Mouse (Mus musculus) heart, embryonic 16.5 days (tissue): ENCODE data around the gene Chrna9. TPM values are rescaled to one million over a fixed set of nuclear protein-coding genes. Genes with fewer than 3 reads are reported as not detected.

Source experiments
- ATAC-seq: fragments of 200-750 bp; cut with Nextera tagmentation; replicated peaks from 2 replicates; pipeline ENCODE4 v1.8.0; 2017; ENCODE audit warnings: moderate number of reproducible peaks; ENCODE audit not compliant: insufficient read depth, low FRiP score; ENCODE audit errors: extremely low read depth
- H3K27ac ChIP-seq: fragments of 300-500 bp; sonication (generic); 2 replicates; pipeline ENCODE4 v1.5.1; 2014; ENCODE audit warnings: mild to moderate bottlenecking, low read length, control low read depth, moderate library complexity
- H3K27me3 ChIP-seq: fragments of 300-500 bp; sonication (generic); 2 replicates; pipeline ENCODE4 v1.6.1; 2014; ENCODE audit warnings: low read length, mixed read lengths; ENCODE audit not compliant: control insufficient read depth, insufficient read depth
- H3K36me3 ChIP-seq: fragments of 300-500 bp; sonication (generic); 2 replicates; pipeline ENCODE4 v1.6.1; 2014; ENCODE audit not compliant: control insufficient read depth, insufficient read depth
- H3K4me1 ChIP-seq: fragments of 300-500 bp; sonication (generic); 2 replicates; pipeline ENCODE4 v1.6.1; 2014; ENCODE audit warnings: low read length, mixed read lengths; ENCODE audit not compliant: control insufficient read depth, insufficient read depth
- H3K4me2 ChIP-seq: fragments of 300-500 bp; sonication (generic); 2 replicates; pipeline ENCODE4 v1.6.1; 2014; ENCODE audit warnings: low read depth, mild to moderate bottlenecking, control low read depth, low read length
- H3K4me3 ChIP-seq: fragments of 300-500 bp; sonication (generic); 2 replicates; pipeline ENCODE4 v1.5.1; 2014; ENCODE audit warnings: mild to moderate bottlenecking, control low read depth, low read length
- H3K9ac ChIP-seq: fragments of 300-500 bp; sonication (generic); 2 replicates; pipeline ENCODE4 v1.6.1; 2014; ENCODE audit warnings: low read length, control low read depth
- H3K9me3 ChIP-seq: fragments of 300-500 bp; sonication (generic); replicated peaks from 2 replicates; pipeline ENCODE4 v1.6.1; 2016; ENCODE audit warnings: low read length; ENCODE audit not compliant: control insufficient read depth
- WGBS: fragments of 180-500 bp; shearing (Covaris S2); extraction: QIAGEN DNeasy Blood & Tissue Kit; methylation state at CpG from one replicate; pipeline ENCODE4 v1.1.7; 2014; 5-methylcytosine and 5-hydroxymethylcytosine counted together
- polyA plus RNA-seq: library from polyadenylated mRNA; unstranded; fragments of >200 nt; fragmentation: Nextera tagmentation; extraction: Ambion mirVana; gene quantifications from 2 replicates; pipeline ENCODE4 v1.2.1, GENCODE M21; 2015

Chrna9 gene
- 3.3 and 7.6 TPM in 2 replicates for polyA plus RNA-seq

- peak within 1 kb of the TSS; percentile 35; the same call in 1 of the 2 replicates for H3K9ac ChIP-seq
- peak within 1 kb of the TSS; percentile 21 for H3K4me3 ChIP-seq
- H3K4me2 ChIP-seq: 0 out of 2 replicates have a peak within 1 kb of the TSS, but pooled peaks have one; percentile 9
- H3K9me3 ChIP-seq: no peaks in the 10 kb centered on the region
- no peaks in the 10 kb centered on the region for H3K36me3 ChIP-seq
- WGBS: 73% methylated on average over 5 of the region's 5 CpGs
- H3K27me3 ChIP-seq: no peaks in the 10 kb centered on the region
- H3K4me1 ChIP-seq: peaks cover 8% of the 10 kb centered on the region; the same call in 1 of the 2 replicates
- H3K27ac ChIP-seq: no peak within 1 kb of the TSS
- ATAC-seq: no peak
Observed at GRCm38 (mm10) chr5:65934783-65935182, at the start of gene Chrna9. Gene Chrna9, plus strand, starts transcription at chr5:65934921.

GRCm38 (mm10) chr5:65885699-65886443, 48.9 kb upstream of the Chrna9 start:
- H3K27me3 ChIP-seq: no peaks in the 10 kb centered on the region
- 75% methylated on average over 15 of the region's 15 CpGs for WGBS

GRCm38 (mm10) chr5:65888102-65888501, 46.6 kb upstream of the Chrna9 start:
- H3K4me3 ChIP-seq: no peak overlapping the region
- no peak overlapping the region for H3K4me2 ChIP-seq
- H3K27me3 ChIP-seq: no peaks in the 10 kb centered on the region
- 87% methylated on average over 5 of the region's 5 CpGs for WGBS
- H3K36me3 ChIP-seq: no peaks in the 10 kb centered on the region
- H3K9ac ChIP-seq: no peak overlapping the region
- H3K9me3 ChIP-seq: no peaks in the 10 kb centered on the region
- peaks cover 8% of the 10 kb centered on the region for H3K4me1 ChIP-seq
- no peak overlapping the region for H3K27ac ChIP-seq
- ATAC-seq: no peak

More at GRCm38 (mm10) chr5:65885699-65886443, 48.9 kb upstream of the Chrna9 start:
- ATAC-seq: no peak
- Histone ChIP-seq H3K36me3 (no peaks in the 10 kb centered on the region), H3K27ac (no peak overlapping the region), H3K4me3 (no peak overlapping the region), H3K4me1 (peaks cover 8% of the 10 kb centered on the region), H3K9me3 (no peaks in the 10 kb centered on the region), H3K9ac (no peak overlapping the region), H3K4me2 (no peak overlapping the region)

- no peak overlapping the region for H3K9ac ChIP-seq
- no peak overlapping the region for H3K4me3 ChIP-seq
- 0 out of 2 replicates have a peak, but pooled peaks have one; percentile 78 for ATAC-seq
Observed at GRCm38 (mm10) chr5:65888998-65889397, 45.7 kb upstream of the Chrna9 start.

GRCm38 (mm10) chr5:65891251-65891826, 43.4 kb upstream of the Chrna9 start:
- no peak overlapping the region for H3K27ac ChIP-seq
- no peaks in the 10 kb centered on the region for H3K36me3 ChIP-seq
- no peak overlapping the region for H3K4me2 ChIP-seq
- no peaks in the 10 kb centered on the region for H3K27me3 ChIP-seq
- H3K4me3 ChIP-seq: no peak overlapping the region
- no peaks in the 10 kb centered on the region for H3K9me3 ChIP-seq
- H3K9ac ChIP-seq: no peak overlapping the region
- 85% methylated on average over 14 of the region's 14 CpGs for WGBS
- H3K4me1 ChIP-seq: peaks cover 24% of the 10 kb centered on the region
- no peak for ATAC-seq

More at GRCm38 (mm10) chr5:65888998-65889397, 45.7 kb upstream of the Chrna9 start:
- H3K36me3 ChIP-seq: no peaks in the 10 kb centered on the region
- H3K9me3 ChIP-seq: no peaks in the 10 kb centered on the region
- H3K27me3 ChIP-seq: no peaks in the 10 kb centered on the region
- H3K27ac ChIP-seq: no peak overlapping the region
- 63% methylated on average over 5 of the region's 5 CpGs for WGBS
- H3K4me1 ChIP-seq: peaks cover 8% of the 10 kb centered on the region
- no peak overlapping the region for H3K4me2 ChIP-seq

GRCm38 (mm10) chr5:65895121-65895692, 39.5 kb upstream of the Chrna9 start:
- Histone ChIP-seq H3K9me3 (no peaks in the 10 kb centered on the region), H3K9ac (no peak overlapping the region), H3K4me1 (peaks cover 21% of the 10 kb centered on the region), H3K27me3 (no peaks in the 10 kb centered on the region), H3K36me3 (no peaks in the 10 kb centered on the region), H3K4me3 (no peak overlapping the region), H3K27ac (peak overlapping the region; percentile 66; the same call in 1 of the 2 replicates), H3K4me2 (no peak overlapping the region)
- ATAC-seq: no peak; the same call in 1 of the 2 replicates
- WGBS: 63% methylated on average over 6 of the region's 6 CpGs

GRCm38 (mm10) chr5:65895764-65896163, 39.0 kb upstream of the Chrna9 start:
- Histone ChIP-seq H3K27me3 (no peaks in the 10 kb centered on the region), H3K4me1 (peaks cover 22% of the 10 kb centered on the region), H3K27ac (peak overlapping the region; percentile 66), H3K9me3 (no peaks in the 10 kb centered on the region), H3K9ac (no peak overlapping the region), H3K36me3 (no peaks in the 10 kb centered on the region), H3K4me3 (no peak overlapping the region), H3K4me2 (no peak overlapping the region)
- ATAC-seq: peak; percentile 64
- WGBS: 55% methylated on average over 7 of the region's 7 CpGs

- no peak overlapping the region for H3K9ac ChIP-seq
- no peaks in the 10 kb centered on the region for H3K27me3 ChIP-seq
- H3K4me2 ChIP-seq: no peak overlapping the region
- ATAC-seq: no peak
- peaks cover 25% of the 10 kb centered on the region for H3K4me1 ChIP-seq
- H3K4me3 ChIP-seq: no peak overlapping the region
- H3K36me3 ChIP-seq: no peaks in the 10 kb centered on the region
- peaks cover 1% of the 10 kb centered on the region; the same call in 1 of the 2 replicates for H3K9me3 ChIP-seq
- WGBS: 73% methylated on average over 2 of the region's 2 CpGs
- H3K27ac ChIP-seq: no peak overlapping the region
Observed at GRCm38 (mm10) chr5:65897731-65898130, 37.0 kb upstream of the Chrna9 start.

- Histone ChIP-seq H3K4me3 (no peak overlapping the region), H3K4me2 (no peak overlapping the region), H3K27me3 (no peaks in the 10 kb centered on the region), H3K27ac (no peak overlapping the region), H3K9me3 (peaks cover 11% of the 10 kb centered on the region), H3K36me3 (0 out of 2 replicates have a peak, but pooled peaks cover 2% of the 10 kb centered on the region), H3K9ac (no peak overlapping the region), H3K4me1 (peaks cover 25% of the 10 kb centered on the region)
- WGBS: 71% methylated on average over 3 of the region's 3 CpGs
- ATAC-seq: no peak
Observed at GRCm38 (mm10) chr5:65898683-65899082, 36.0 kb upstream of the Chrna9 start.
